Mouse (Mus musculus) stomach, embryonic 15.5 days (tissue): ENCODE measurements around the gene Hnrnph2. TPM values are rescaled to one million over a fixed set of nuclear protein-coding genes. Genes with fewer than 3 reads are reported as not detected.

Experiments
- ATAC-seq: fragments of 200-750 bp; cut with Nextera tagmentation; 2 replicates; pipeline ENCODE4 v1.8.0; 2017; ENCODE audit warnings: low read depth, moderate number of reproducible peaks, moderate TSS enrichment; ENCODE audit not compliant: insufficient read depth, low FRiP score
- H3K27ac ChIP-seq: fragments of 300-500 bp; sonication (generic); 2 replicates; pipeline ENCODE4 v1.5.1; 2015; ENCODE audit warnings: mild to moderate bottlenecking, inconsistent platforms
- H3K27me3 ChIP-seq: fragments of 300-500 bp; sonication (generic); replicated peaks from 2 replicates; pipeline ENCODE4 v1.6.1; 2015; ENCODE audit warnings: inconsistent platforms
- H3K36me3 ChIP-seq: fragments of 300-500 bp; sonication (generic); 2 replicates; pipeline ENCODE4 v1.6.1; 2015; ENCODE audit warnings: inconsistent platforms
- H3K4me1 ChIP-seq: fragments of 300-500 bp; sonication (generic); 2 replicates; pipeline ENCODE4 v1.6.1; 2015; ENCODE audit warnings: inconsistent platforms
- H3K4me2 ChIP-seq: fragments of 300-500 bp; sonication (generic); 2 replicates; pipeline ENCODE4 v1.6.1; 2015; ENCODE audit warnings: mild to moderate bottlenecking, inconsistent platforms
- H3K4me3 ChIP-seq: fragments of 300-500 bp; sonication (generic); replicated peaks from 2 replicates; pipeline ENCODE4 v1.5.1; 2015; ENCODE audit warnings: inconsistent platforms
- H3K9ac ChIP-seq: fragments of 300-500 bp; sonication (generic); 2 replicates; pipeline ENCODE4 v1.6.1; 2015; ENCODE audit warnings: inconsistent platforms
- H3K9me3 ChIP-seq: fragments of 300-500 bp; sonication (generic); 2 replicates; pipeline ENCODE4 v1.6.1; 2016; ENCODE audit warnings: inconsistent platforms
- WGBS: fragments of 180-500 bp; shearing (Covaris S2); methylation state at CpG from one replicate; pipeline ENCODE4 v1.1.7; 2015; 5-methylcytosine and 5-hydroxymethylcytosine counted together
- polyA plus RNA-seq: library from polyadenylated mRNA; unstranded; fragments of >200 nt; fragmentation: Nextera tagmentation; extraction: Ambion mirVana; gene quantifications from 2 replicates; pipeline ENCODE4 v1.2.1, GENCODE M21; 2015

Hnrnph2 gene
- polyA plus RNA-seq, result 136 and 138 TPM in 2 replicates

- Histone ChIP-seq H3K27ac (peak within 1 kb of the TSS; percentile 90), H3K4me3 (peak within 1 kb of the TSS; percentile 55), H3K9me3 (no peaks in the 10 kb centered on the region), H3K4me1 (no peaks in the 10 kb centered on the region), H3K4me2 (peak within 1 kb of the TSS; percentile 50), H3K9ac (peak within 1 kb of the TSS; percentile 22), H3K27me3 (no peaks in the 10 kb centered on the region), H3K36me3 (no peaks in the 10 kb centered on the region)
- 26% methylated on average over 33 of the region's 33 CpGs for WGBS
- peak; percentile 99 for ATAC-seq
Observed at GRCm38 (mm10) chrX:134600659-134601379, at the start of gene Hnrnph2, which contains the start of gene Gla. Gene Hnrnph2 (plus strand): TSS chrX:134601179. Gene Gla (minus strand): TSS chrX:134601125.

DNA sequence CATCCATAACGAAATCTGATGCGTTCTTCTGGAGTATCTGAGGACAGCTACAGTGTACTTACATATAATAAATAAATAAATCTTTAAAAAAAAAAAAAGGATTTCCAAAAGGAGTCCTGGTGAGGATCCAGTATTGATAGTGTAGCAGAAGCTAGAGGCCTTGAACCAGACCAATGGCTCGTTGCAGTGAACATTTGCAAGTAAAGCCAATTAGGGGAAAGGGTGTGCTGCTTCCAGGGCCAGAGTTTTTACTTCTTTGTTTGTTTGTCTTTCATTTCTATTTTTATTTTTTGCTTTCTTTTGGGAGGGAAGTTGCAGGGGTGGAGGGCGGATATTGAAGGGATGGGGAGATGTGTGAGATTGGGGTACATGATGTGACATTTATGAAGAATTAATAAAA lies 47.7 kb upstream of the Hnrnph2 start:
- no peak overlapping the region for H3K4me2 ChIP-seq
- H3K27ac ChIP-seq, result no peak overlapping the region
- H3K4me1 ChIP-seq, result no peaks in the 10 kb centered on the region
- no peak overlapping the region for H3K9ac ChIP-seq
- H3K4me3 ChIP-seq, result no peak overlapping the region
- WGBS, result 87% methylated on average over 4 of the region's 4 CpGs
- H3K36me3 ChIP-seq, result no peaks in the 10 kb centered on the region
- ATAC-seq, result no peak
- H3K9me3 ChIP-seq, result no peaks in the 10 kb centered on the region
- H3K27me3 ChIP-seq, result no peaks in the 10 kb centered on the region

DNA sequence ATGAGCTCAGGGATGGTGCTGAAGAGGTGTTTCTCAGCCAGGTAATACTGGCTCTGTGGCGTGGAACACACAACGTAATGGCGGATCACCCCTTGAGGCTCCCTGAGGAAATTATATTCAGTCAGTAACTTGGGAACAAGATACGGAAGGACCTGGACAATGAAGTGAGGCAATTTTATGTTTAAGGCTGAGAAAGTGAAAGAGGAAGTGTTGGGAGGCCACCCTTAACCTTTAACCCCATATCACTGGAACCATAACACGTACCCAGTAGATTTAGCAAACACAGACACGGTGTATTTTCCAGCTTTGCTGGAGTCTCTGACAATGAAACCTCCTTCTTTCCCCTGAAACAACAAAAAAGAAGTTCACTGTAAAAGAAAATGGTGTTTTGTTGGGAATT lies 46.6 kb upstream of the Hnrnph2 start:
- Histone ChIP-seq H3K9me3 (no peaks in the 10 kb centered on the region), H3K36me3 (no peaks in the 10 kb centered on the region), H3K4me3 (no peak overlapping the region), H3K4me2 (no peak overlapping the region), H3K27ac (no peak overlapping the region), H3K4me1 (no peaks in the 10 kb centered on the region), H3K9ac (no peak overlapping the region), H3K27me3 (no peaks in the 10 kb centered on the region)
- WGBS, result 69% methylated on average over 6 of the region's 6 CpGs
- ATAC-seq, result no peak

DNA sequence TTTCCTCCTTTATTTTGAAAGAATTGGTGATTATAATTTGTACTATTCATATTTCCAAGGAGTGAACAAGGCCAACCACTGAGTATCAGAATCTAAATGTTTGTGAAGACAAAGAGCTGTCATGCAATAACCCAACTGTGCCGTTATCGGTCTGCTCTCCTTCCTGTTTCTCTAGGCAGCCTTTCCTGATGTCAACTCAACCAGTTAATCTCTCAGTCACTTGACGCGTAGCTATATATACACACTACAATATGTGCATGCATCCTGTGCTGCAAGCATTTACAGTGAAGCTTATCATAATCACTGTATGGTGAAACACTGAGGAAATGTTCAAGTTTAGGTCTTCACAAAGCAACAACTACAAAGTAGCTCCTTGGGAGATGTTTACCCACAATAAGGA lies 36.7 kb upstream of the Hnrnph2 start:
- 0 out of 2 replicates have a peak, but pooled peaks cover 2% of the 10 kb centered on the region for H3K27me3 ChIP-seq
- 80% methylated on average over 4 of the region's 4 CpGs for WGBS
- H3K4me3 ChIP-seq, result no peak overlapping the region
- H3K9me3 ChIP-seq, result no peaks in the 10 kb centered on the region
- no peaks in the 10 kb centered on the region for H3K4me1 ChIP-seq
- no peak overlapping the region for H3K27ac ChIP-seq
- no peak overlapping the region for H3K9ac ChIP-seq
- H3K36me3 ChIP-seq, result no peaks in the 10 kb centered on the region
- H3K4me2 ChIP-seq, result no peak overlapping the region
- no peak for ATAC-seq

- H3K27ac ChIP-seq, result no peak overlapping the region
- WGBS, result 83% methylated on average over 8 of the region's 8 CpGs
- no peak overlapping the region for H3K9ac ChIP-seq
- no peak for ATAC-seq
- H3K27me3 ChIP-seq, result 0 out of 2 replicates have a peak, but pooled peaks cover 2% of the 10 kb centered on the region
- no peak overlapping the region for H3K4me2 ChIP-seq
- no peaks in the 10 kb centered on the region for H3K4me1 ChIP-seq
- H3K4me3 ChIP-seq, result no peak overlapping the region
- no peaks in the 10 kb centered on the region for H3K9me3 ChIP-seq
- H3K36me3 ChIP-seq, result no peaks in the 10 kb centered on the region
Observed at GRCm38 (mm10) chrX:134566536-134567222, 34.3 kb upstream of the Hnrnph2 start.

DNA sequence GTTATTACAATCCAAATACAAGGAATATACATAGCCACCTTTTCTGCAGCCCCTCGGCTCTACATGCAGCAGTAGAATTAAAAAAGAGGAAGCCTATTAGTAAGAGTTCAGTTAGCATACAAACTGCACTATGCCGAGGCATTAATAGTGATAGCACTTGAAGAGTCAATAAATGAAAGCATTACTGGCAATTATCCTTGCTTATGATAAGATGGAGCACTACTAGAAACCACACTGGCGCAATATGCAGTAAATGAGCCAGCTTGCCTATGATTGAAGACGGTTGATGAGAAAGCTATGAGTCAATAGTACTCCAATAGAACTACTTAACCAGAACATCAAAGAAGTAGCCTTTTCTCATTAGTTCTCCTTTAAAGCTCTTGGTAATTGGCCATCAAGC lies 23.1 kb upstream of the Hnrnph2 start:
- Histone ChIP-seq H3K4me1 (no peaks in the 10 kb centered on the region), H3K27ac (no peak overlapping the region), H3K9ac (no peak overlapping the region), H3K4me3 (no peak overlapping the region), H3K4me2 (no peak overlapping the region), H3K27me3 (no peaks in the 10 kb centered on the region), H3K36me3 (no peaks in the 10 kb centered on the region), H3K9me3 (no peaks in the 10 kb centered on the region)
- no peak for ATAC-seq
- 76% methylated on average over 4 of the region's 4 CpGs for WGBS

GRCm38 (mm10) chrX:134580528-134581305 lies 20.3 kb upstream of the Hnrnph2 start:
- H3K4me3 ChIP-seq, result no peak overlapping the region
- H3K27me3 ChIP-seq, result no peaks in the 10 kb centered on the region
- H3K36me3 ChIP-seq, result no peaks in the 10 kb centered on the region
- H3K4me2 ChIP-seq, result no peak overlapping the region
- H3K27ac ChIP-seq, result no peak overlapping the region
- 81% methylated on average over 14 of the region's 14 CpGs for WGBS
- no peak for ATAC-seq
- H3K4me1 ChIP-seq, result no peaks in the 10 kb centered on the region
- H3K9ac ChIP-seq, result no peak overlapping the region
- H3K9me3 ChIP-seq, result no peaks in the 10 kb centered on the region

DNA sequence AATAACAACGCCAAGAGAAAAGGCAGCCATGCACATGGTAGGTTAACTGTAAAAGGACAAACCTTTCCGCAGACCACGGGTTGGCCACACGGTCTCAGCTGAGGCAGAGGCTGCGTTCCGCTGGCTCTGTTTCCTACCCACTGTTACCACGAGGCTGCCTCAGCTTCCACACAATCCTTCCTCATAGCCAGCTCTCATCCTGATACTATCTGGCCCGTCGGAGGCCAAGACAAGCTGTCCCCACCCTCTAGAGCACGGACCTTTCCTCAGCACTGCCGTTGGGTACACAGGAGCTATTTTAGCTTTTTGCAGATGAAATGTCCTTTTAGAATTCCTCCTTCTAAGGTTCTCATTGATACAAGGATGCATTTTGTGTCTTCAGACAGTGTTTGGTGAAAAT lies 18.7 kb upstream of the Hnrnph2 start:
- Histone ChIP-seq H3K27me3 (no peaks in the 10 kb centered on the region), H3K4me3 (no peak overlapping the region), H3K4me2 (no peak overlapping the region), H3K27ac (no peak overlapping the region), H3K9me3 (no peaks in the 10 kb centered on the region), H3K4me1 (no peaks in the 10 kb centered on the region), H3K36me3 (no peaks in the 10 kb centered on the region), H3K9ac (no peak overlapping the region)
- 88% methylated on average over 10 of the region's 11 CpGs for WGBS
- no peak for ATAC-seq

DNA sequence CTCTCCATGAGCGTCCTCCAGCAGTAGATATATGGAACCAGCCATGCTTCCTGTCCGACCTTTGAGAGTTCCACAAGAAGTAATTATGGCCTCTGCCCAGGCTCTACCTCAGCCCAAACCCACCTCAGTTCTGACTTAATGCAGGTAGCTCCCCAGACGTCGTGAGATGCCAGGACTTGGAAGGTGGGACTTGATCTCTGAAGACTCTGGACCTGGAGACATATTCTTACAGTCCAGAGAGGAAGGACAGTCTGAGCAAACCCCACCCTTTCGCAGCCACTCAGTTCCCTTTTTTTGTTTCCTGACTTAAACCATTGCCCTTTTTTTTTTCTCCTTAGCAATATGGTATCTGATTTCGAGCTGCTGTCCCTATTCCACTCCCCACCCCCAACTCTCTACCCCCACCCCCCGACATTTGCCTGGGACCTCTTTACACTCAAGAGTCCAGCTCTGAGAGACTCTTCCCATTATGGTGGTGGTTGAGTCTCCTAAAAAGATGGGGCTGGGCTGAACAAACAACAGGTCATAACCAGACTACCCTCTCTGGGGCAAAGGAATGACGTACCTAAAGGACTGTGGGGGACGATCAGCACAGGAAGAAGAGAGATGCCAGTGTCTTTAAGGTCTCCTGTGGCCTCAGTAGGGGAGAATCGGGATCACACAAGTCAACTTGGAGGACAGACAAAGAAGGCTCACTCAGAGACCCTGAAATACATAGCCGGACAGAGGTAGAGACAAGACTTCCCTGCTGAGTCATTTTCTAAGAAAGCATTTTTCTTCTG lies 17.9 kb upstream of the Hnrnph2 start, which contains the start of gene Btk:
Gene Btk (minus strand): TSS at position 683 of the 782 bp plus-strand sequence.
- 72% methylated on average over 11 of the region's 11 CpGs for WGBS
- Histone ChIP-seq H3K36me3 (no peaks in the 10 kb centered on the region), H3K4me3 (no peak within 1 kb of the TSS), H3K27ac (no peak within 1 kb of the TSS), H3K4me2 (no peak within 1 kb of the TSS), H3K9ac (no peak within 1 kb of the TSS), H3K27me3 (no peaks in the 10 kb centered on the region), H3K9me3 (no peaks in the 10 kb centered on the region), H3K4me1 (no peaks in the 10 kb centered on the region)
- ATAC-seq, result no peak

- WGBS, result 21% methylated on average over 45 of the region's 45 CpGs
- peak; percentile 95 for ATAC-seq
Observed at GRCm38 (mm10) chrX:134585103-134586002, 15.6 kb upstream of the Hnrnph2 start, which contains the start of gene Rpl36a. Gene Rpl36a (plus strand): TSS chrX:134585654.

More at GRCm38 (mm10) chrX:134585103-134586002, 15.6 kb upstream of the Hnrnph2 start, which contains the start of gene Rpl36a:
- Histone ChIP-seq H3K4me2 (peak within 1 kb of the TSS; percentile 53), H3K27ac (peak within 1 kb of the TSS; percentile 80), H3K36me3 (no peaks in the 10 kb centered on the region), H3K4me1 (no peaks in the 10 kb centered on the region), H3K27me3 (no peaks in the 10 kb centered on the region), H3K9ac (peak within 1 kb of the TSS; percentile 25; the same call in 1 of the 2 replicates), H3K9me3 (no peaks in the 10 kb centered on the region), H3K4me3 (peak within 1 kb of the TSS; percentile 50)
